Mouse (Mus musculus) stomach, postnatal 0 days (tissue): ENCODE measurements at regions not wholly inside any gene's neighbourhood (a gene's known extent, or its start where the extent isn't known, plus 50 kb on each side); places are given as distances from the start of the nearest gene placed in this dataset.

Experiments
- CTCF ChIP-seq: IDR thresholded peaks from 2 replicates; pipeline ENCODE4 v1.5.1; 2016; ENCODE audit warnings: antibody characterized with exemption, low read depth, mild to moderate bottlenecking, moderate library complexity
- EP300 ChIP-seq: optimal IDR thresholded peaks from 2 replicates; pipeline ENCODE3; 2016; ENCODE audit warnings: antibody characterized with exemption

GRCm38 (mm10) chr14:9192122-9192769 is 526.2 kb upstream of the 4930452B06Rik start:
- TF ChIP-seq CTCF, result no peak
- TF ChIP-seq EP300, result no peak
